Mouse (Mus musculus) megakaryocyte, adult 5-6 weeks (primary cell): ENCODE data around the gene Slf1. TPM values are rescaled to one million over a fixed set of nuclear protein-coding genes. Genes with fewer than 3 reads are reported as not detected.
"Not testable (repeated sequence)": the region's sequence is repeated elsewhere in the genome, so short reads cannot be mapped to it uniquely, and the experiment has no call there.

ENCODE experiments used
- ATAC-seq: 2 replicates; pipeline ENCODE4 v1.8.0; 2016; ENCODE audit warnings: mild to moderate bottlenecking, inconsistent platforms; ENCODE audit not compliant: poor library complexity, severe bottlenecking
- total RNA-seq, 2 experiments: library from RNA; stranded (forward) in 1 of 2; stranded (reverse) in 1 of 2; fragments of 153-499, 151-499 nt in 1 of 2; fragments of 221-1000, 200-1000 nt in 1 of 2; gene quantifications; 2 replicates each; pipeline versions ENCODE4 v1.2.3 to v1.2.4; 2015 to 2017

The Slf1 gene
- total RNA-seq (2015) (10.8 and 11.2 TPM in 2 replicates), total RNA-seq (2017) (13.6 and 16.5 TPM in 2 replicates)

DNA sequence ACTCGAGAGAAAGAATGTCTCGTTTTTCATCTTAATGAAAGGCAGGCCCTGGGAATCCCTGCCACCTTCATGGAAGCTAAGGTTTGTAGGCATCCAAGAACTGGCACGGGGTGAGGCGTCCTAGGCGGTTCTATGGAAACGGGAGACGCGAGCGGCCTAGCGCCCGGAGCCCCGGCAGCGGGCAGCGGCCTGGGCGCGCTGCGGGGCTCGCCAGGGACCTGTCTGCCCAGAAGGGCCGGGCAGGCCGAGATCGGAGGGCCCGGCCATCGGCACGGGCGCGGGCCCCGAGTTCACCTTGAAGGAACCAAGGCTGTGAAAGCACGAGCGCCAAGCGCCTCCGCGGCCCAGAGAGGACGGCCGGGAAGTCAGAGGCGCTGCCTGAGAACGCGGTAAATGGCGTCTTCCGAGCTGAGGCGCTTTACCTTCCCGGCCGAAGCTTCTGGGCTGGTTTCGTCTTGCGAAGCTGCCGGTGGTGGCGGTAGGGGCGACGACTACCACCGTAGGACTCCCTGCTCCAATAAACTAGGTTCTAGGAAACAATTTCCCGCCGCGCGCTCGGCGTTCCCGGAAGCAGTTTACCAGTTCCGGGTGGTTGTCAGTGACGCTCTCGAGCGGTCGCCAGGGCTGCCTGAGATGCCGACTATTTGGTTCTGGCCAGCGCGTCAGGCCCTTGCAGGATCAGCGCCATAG is at the start of gene Slf1, which contains the start of gene 2210408I21Rik:
TSS of gene Slf1 (minus strand) at position 543 of the 690 bp plus-strand sequence.
TSS of gene 2210408I21Rik (plus strand) at position 610 of the 690 bp plus-strand sequence.
- ATAC-seq: peak; percentile 97

DNA sequence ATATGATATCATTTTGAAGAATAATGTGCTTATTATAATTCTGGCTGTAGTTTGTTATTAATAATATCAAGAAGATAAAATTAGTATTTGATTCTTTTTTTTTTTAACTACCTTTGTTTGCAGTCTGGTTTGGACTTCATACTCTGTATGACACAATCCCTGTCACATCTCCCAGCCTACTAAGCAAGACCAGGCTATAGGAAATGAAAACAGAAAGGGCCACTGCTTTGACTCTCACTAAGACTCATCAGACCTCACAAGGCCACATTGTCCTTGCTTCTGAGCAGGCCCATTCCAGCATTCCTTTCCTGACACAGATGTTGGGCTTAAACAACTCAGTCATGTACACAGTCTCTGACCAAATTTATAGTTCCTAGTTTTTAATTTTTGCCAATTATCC is 42.7 kb upstream of the Slf1 start:
- no peak for ATAC-seq

DNA sequence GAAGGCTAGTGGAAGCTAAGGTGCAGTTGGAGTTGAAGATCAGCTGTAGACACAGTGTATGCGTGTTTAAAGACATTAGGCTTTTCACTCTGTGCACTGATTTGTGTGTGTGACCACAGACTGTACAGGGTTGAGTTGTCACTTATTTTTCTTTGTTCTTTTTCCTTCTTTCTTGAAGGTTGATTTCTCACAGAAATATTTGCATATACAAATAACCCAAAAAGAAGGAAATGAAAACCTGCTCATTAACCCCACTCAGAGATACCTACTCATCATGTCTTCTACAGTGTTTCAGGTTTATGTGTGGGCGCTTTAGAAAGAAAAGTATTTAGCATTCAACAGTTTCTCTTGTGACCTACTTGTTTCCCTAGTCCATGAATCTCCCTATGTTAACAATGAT is 5.6 kb upstream of the Slf1 start:
- no peak for ATAC-seq

DNA sequence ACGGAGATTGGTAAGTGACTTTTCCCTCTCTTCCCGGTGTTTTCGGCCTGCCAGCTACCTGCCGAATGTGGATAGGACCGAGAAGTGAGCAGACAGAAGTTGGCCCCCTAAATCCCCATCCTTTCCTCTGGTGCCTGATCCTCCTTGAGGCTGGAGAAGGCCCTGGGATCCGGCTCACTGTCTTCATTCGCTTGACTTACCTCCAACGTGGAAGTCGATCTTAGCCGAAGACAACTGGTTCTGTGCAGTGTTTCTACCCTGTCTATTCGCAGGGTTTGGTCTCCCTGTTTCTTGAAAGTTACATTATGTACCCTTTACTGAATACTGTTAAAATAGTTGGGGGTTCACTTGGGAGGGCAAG is 328 bp upstream of the Slf1 start:
- ATAC-seq: peak; percentile 59

DNA sequence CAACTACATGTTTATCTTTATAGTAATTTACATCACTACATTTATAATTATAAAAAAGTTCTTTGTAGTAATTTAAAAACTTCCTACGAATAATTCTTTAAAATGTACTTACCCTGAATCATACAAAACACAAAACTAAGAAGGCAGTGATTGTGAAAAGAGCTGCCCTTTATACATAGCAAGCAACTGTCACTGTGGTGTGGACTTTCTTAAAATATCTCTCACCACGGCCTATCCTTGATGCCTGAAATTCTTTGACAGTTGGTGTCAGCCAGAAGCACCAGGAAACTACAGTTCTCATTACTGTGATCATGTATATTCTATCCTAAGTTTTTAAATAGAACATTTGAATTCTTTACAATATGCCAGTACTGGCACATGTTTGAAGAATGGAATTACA is 4.1 kb downstream of the Slf1 start:
- ATAC-seq: no peak

DNA sequence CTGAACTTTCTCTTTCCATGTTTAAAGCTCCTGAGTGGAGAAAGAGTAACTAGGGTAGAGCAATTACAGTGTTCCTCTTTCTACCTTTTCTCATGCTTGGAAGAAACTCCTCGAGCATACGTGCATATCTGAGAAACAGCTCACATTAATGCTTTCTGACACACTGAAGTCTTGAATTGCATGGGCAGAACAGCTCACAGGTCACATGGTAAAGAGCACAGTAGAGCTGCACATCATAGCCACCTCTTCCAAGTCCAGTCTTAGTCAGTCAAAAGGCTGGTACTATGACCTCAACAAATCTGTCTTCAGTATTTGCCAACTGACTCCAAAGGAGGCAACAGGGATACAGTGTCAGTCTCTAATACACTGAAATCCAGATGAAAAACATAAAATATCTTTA is 7.0 kb downstream of the Slf1 start:
- ATAC-seq: no peak

DNA sequence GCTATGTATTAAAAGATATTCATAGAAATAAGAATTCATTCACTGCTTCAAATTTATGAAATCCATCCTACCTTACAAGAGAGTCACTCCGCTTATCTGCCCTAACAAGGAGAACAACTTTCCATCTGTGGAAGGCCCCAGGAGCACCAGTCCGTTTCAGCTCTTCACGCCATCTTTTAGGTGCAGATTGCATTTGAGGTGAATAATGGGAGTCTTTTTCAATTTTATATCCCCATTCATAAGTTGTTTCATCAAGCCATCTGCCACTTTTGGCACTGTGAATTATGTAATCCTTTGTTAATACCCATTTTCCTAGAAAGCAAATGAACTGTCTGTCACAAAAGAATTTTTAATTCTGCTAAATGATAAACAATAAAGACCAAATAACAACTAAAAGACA is 10.1 kb downstream of the Slf1 start:
- ATAC-seq: no peak

DNA sequence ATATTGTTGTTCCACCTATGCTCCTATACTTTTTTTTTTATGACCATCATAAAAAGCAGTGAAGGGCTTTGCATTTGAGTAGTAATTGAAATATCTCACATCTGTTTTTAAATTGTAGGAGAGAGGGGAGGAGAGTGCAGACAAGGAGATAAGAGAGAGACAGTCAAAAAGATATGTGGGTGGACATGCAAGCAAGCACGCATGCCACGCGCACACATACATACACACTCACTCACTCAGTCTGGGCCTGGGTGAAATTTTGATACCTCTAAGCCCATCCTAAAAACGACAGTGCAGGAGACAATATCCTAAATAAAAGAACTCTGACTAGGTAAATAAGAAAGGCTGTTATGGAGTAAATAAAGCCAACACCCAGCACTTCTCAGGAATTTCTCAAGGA is 16.6 kb downstream of the Slf1 start:
- no peak for ATAC-seq

DNA sequence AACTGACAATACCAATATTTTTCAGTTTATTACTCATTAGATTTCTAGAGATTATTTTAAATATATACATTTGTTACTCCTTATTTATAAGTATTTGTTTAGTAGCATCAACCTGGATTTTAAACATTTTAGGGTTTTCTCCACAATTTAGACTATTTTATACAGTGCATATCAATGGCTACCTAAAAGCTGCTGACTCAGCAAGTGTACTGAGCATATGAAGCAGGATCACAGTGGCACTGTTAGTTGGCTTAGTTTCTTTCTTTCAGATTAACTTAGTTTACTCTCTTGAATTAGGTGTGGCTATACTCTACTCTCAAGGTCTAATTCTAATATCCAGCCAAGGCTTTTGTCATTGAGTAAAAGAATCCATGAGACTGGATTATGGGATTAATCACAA is 27.5 kb downstream of the Slf1 start:
- ATAC-seq: no peak

DNA sequence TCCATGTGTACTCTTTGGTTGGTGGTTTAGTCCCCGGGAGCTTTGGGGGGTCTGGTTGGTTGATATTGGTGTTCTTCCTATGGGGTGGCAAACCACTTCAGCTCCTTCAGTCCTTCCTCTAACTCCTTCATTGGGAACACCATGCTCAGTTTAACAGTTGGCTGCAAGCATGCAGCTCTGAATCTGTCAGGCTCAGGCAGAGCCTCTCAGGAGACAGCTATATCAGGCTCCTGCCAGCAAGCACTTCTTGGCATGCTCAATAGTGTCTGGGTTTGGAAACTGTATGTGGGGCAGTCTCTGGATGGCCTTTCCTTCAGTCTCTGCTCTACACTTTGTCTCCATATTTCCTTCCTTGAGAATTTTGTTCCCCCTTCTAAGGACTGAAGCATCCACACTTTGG is 42.4 kb downstream of the Slf1 start:
- not testable (repeated sequence) for ATAC-seq

DNA sequence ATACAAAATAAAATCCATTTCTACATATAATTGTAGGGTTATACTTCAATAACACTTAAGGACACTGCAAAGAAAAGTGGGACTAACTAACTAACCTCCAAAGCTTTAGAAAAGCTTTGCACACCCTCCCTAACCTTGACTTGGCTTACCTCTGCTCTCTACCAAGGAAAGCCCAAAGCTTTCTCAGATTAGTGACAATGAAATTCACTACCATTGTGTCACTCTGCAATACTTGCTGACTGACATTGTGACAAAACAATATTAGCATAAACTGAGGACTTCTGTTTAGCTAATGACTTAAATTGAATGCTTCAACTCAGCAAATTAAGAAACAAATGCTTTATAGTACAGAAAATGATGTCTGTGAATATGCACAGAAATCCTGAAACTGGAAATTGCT is 63.2 kb downstream of the Slf1 start:
- no peak for ATAC-seq

DNA sequence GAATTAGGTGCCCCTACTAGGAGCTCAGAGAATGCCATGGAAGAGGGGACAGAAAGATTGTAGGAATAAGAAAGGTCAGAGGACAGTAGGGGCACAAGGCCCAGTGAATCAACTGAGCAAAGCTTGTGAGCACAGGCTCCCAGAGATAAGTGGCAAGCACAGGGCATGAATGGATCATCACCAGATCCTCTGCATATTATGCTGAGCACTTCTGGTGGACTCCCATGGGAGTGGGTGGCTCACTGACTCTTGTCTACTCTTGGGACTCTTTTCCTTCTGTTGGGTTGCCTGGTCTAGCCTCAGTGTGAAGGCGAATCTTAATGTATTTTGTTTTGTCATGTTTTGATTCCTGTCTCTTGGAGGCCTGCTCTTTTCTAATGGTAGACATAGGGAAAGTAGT is 66.4 kb downstream of the Slf1 start:
- no peak for ATAC-seq

DNA sequence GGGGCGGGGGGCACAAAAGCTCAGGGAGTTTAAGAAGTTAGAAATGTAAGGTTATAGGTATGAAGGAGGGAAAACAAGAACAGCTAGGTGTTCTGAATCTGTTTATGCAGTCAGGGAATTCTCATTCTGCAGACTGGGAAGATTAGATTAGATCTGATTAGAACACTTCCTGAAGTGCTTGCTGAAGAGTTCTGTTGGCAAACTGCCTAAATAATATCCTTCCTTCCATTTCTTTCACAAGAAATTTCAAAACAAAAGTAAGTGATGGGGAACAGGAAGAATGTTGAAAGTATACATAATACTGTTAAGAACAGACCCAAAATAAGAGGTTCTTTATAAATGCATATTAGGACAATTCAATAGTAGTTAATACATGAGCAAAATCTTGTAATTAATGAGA is 72.1 kb downstream of the Slf1 start:
- ATAC-seq: no peak

DNA sequence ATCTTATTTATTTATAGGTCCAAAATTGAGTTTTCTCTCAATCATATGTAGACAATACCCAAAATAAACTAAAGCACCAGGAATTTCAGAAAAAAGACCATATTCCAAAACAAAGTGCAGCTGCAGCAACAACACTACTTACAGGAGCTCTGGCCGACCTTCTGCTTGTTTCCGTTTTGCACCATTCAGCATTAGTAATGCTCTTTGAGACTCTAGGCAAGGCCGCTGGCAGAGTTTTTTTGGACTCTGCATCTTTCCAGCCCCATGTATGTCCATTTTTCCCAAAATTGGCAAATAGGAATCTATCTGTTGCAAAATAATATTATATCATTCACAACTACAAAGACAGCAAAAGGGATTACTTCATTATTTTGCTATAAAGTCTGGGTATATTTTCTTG is 85.5 kb downstream of the Slf1 start:
- ATAC-seq: no peak

DNA sequence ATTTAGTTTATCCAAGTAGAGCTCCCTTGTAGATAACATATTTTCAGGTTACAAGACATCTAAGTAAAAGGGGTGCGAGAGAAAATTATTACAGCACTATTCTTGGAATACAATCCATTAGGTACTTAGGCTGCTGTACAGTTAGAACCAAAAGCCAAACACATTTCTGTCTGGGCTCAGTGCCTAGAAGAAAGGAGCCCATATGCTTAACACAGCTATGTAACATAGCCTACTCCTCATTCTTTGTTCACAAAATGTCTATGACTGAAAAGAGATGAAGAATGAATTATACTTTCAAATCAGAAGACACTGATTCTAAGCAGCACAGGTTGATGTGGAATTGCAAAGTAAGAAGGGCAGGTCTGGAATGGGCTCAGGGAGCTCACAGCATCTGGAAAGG is 86.8 kb downstream of the Slf1 start:
- ATAC-seq: no peak

DNA sequence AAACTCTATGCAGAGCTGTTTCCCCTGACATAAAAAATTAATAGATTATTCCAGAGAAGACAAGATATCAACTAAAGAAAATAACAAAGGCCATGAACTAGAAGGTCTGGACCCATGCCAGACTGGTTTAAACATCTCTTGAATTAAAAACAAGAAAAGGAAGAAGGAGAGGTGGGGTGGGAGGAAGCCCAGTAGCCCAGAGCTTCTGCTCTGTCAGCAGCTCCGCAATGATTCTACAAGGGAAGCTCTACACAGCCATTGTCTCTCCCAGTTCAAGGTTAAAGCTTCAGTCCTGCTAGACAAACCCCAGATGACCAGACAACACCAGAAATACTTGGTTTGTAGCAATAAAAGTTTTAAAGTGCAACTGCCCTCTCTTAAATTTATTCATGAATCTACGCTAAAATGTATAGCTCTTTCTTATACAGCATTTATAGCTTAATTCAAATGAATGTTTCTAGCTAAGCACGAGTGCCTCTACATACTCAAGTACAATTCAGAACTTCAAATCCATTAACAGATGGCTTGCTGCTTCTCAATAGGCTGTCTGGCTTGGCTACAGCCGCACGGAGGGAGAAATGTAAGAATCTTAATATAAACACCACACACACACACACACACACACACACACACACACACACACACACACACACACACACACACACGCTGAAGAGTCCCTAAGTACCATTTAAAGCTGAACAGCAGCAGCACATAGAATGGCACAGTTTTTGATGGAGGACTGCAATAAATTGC is 87.9 kb downstream of the Slf1 start:
- ATAC-seq: no peak

DNA sequence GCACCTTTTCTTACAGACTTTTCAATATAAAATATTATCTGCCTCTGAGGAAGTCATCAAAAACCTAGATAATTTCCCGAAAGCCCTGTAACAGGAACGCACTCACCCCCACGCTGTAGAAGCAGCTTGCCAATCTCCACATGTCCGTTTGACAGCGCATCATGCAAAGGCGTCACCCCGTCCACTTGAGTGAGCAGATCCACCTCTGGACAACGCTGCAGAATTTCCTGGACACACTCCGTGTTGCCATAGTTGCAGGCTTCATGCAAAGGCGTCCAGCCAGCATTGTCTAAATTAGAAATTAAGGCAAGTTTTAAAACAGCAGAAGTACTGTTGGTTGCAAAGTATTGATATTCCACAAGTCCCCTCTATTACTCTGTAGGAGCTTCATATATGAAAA is 88.9 kb downstream of the Slf1 start:
- ATAC-seq: no peak

DNA sequence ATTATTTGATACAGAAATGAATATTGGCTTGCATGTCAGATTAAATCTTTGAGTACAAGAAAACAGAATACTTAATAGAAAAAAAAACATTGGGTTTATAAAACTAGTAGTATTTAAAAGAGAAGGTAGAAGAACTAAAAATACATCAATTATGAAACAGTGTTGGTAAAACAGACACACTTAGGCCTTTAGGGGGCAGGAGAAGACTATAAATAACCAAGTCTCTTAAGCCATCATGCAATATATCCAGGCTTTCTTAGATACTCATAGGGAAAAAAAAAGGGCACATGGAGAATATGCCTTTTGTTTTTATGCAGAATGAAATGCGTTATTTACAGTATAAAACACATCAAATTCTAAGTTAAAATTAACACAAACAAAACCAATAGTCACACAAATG is 89.9 kb downstream of the Slf1 start:
- no peak for ATAC-seq

DNA sequence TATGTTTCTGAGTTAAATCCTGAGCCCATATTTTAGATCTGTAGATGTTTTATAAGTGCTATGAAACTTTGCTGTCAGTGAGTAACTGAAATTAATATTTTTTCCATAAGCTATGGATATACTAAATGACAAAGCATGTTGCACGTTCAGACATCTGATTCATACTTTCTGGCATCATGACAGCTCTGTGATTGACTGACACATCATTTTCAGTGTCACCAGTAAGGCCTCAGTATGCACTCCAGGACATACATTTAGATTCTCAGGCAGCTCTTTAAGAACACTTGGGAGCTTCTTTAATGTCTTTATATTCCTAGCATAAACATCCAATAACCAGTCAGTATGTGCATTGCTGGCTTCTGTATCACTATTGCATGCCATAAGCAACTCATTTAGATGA is 91.9 kb downstream of the Slf1 start:
- no peak for ATAC-seq

DNA sequence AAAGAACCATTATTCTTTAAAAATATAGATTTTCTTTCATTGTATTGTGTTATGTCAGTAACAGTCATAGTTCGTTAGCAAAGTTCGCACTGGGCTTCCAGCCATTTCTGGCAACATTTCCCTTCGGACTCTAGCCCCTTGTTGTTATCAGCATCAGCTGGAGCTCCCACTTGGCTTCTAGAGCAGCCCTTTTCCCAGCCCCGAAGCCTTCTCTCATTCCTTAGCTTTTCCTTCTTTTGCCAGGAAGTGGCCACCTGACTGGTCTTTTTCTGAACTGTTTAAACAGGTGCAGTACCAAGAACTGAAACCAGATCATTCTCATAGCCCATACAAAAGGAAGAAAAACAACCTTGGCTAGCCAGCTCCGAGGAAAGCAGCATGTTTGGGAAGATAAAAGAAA is 105.7 kb downstream of the Slf1 start:
- no peak for ATAC-seq

DNA sequence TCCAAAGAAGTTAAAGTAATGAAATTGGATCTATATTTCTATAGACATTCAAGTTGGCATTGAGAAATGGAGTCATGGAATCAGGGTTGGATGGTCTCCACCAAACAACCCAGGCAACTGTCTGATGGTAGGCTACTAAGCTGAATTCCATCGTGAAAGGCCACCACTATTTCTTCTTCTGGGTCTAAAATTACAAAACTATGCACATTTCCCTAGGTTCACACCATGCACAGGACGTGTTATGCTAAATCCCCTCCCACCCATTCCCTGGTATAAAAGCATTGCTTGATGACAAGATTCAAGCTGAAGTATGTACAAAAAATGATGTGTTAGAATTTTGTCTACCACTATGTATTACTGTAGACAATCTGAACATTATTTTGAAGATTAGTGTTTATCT is 116.4 kb downstream of the Slf1 start:
- ATAC-seq: no peak

DNA sequence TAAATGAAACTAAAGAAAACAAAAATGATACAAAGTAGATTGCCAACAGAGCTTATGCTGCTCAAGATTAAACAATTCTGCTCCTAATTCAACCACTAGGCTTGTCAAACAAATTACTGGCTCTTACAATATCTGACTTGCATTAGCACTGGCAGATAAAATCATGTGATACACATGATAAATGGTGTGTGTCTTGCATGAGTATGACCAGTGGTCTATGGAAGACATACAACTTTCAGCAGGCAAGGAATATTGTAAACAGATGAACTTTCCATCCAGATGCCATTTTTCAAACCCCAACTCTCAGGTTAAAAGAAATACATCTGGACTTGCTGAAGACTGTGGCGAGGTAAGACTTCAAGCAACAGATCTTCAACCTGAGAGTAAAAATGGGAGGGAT is 131.6 kb downstream of the Slf1 start:
- ATAC-seq: no peak

DNA sequence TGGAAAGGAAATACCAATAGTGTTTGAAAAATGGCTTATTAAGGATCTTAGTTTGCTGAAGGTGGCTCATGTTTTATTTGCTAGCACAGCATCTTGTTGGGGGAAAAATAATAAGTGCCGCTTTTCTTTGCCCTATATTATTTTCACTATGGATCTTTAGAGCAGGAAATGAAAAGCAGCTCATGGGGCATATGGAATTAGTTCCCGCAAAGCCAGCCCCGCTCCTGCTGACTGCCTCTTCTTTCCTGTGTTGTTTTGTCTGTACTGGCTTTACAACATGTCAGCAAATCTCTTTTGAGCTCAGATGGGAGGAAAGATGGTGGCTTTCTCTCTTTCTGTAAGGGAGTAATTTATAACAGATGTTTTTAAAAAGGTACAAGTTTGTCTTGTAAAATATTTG is 132.6 kb downstream of the Slf1 start:
- ATAC-seq: no peak
